Mouse (Mus musculus): ENCODE results near the gene Egfr.

Egfr gene

DNA sequence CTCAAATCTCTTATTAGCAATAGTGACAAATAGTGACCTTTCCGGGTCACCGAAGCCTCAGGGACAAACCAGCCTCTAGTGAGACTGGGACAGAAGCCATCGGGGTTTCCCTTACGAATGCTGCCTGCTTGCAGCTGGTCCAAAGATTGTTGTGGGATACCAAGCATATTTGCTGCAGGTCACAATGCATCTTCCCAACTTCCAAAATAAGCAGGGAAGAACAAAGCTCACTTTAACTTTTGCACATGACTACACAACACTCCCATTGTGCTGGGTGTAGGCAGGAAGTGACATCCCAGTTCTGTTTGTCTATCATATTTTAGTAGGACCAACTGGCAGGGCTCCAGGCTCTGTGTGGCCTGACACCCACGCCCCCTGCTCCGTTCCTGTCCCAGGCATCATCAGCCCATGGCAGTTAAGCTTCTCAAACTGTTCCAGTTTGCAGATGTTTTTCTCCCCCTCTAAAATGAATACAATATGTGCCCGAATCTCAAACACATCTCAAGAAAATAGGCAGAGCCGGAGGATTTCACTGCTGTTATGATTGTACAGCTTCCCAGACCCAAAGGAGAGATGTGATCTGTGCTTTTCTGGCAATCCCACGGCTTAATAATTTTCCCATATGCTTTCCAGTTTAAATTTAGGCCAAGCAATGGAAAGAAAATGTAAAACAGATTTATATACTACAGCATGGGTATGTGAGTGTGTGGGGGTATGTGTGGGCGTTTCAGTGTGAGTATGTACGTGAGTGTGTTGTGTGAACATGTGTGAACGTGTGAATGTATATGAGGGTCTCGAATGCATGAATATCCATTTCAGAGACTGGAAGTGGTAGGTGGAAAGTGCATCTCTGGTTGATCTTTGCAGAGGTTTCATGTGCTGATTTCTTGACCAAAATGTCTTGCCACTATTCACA lies 143.7 kb downstream of the Egfr start:
- DNase-seq (ENCODE audit: low read depth, low spot score), result no peak

- no peak for DNase-seq (ENCODE audit: low read depth, low spot score)
These were observed 145.7 kb downstream of the Egfr start for GRCm38 (mm10) chr11:16897681-16898080.

- no peak for DNase-seq (ENCODE audit: low read depth, low spot score)
These were observed 148.2 kb downstream of the Egfr start for GRCm38 (mm10) chr11:16900182-16900581.

DNA sequence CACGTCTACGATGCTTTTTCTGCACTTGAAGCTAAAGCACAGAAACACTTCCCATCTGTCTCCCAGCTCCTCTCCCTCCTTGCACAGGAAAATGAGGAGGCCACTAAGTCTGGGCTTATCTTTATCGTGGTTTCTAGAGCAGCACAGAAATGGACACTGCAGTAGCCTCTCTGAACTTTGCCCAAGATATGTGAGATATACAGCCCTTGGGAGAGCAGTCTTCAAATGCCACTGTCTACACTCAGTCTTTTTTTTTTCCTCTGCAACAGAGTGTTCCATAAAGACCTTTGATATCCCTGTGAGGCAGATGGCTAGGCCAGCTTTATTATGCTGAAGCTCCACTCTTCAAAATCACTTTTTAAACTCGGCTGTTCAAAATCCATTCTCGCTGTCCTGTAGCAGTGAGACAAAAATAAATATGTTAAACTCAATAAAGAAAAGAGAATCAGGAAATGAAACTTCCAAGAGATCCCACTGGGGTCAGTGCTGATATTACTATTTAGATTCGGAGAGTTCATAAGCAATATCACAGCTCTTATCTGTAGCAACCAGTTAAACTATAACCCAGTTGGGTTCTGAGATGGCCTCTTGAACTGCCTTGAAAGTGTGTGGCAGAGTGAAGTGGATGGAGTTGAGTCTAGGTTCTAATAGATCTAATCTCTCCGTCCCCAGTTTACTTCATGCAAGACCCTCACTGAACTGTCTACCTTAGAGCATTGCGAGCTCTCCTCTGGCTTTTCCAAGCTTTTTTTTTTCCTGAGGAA lies 148.8 kb downstream of the Egfr start:
- no peak for DNase-seq (ENCODE audit: low read depth, low spot score)

DNA sequence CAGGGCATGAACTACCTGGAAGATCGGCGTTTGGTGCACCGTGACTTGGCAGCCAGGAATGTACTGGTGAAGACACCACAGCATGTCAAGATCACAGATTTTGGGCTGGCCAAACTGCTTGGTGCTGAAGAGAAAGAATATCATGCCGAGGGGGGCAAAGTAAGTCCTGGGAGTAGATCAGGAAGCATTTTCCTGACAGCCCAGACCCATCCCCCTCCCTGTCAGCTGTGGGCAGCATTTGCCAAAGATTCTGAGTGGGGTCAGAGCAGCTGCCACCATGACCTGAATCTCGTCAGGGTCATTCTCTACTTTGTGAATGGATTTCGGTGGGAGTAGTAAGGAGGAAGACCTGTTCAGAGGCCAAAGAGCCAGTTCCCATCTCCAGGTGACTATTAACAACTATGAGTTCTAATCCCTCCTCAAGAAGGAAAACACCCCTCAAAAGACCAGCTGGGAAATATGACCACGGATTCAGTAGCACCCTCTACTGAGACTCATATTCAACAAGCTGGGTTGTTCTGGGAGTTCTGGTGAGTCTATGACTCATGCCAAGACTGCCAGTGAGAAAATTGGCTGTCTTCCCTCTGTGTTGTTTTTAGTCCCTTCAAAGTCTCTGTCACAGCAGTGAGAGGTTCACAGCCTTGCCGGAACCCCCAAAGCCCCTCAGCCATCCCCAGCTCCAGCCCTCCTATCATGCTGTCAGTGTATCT lies 152.5 kb downstream of the Egfr start:
- DNase-seq (ENCODE audit: low read depth, low spot score), result no peak

DNA sequence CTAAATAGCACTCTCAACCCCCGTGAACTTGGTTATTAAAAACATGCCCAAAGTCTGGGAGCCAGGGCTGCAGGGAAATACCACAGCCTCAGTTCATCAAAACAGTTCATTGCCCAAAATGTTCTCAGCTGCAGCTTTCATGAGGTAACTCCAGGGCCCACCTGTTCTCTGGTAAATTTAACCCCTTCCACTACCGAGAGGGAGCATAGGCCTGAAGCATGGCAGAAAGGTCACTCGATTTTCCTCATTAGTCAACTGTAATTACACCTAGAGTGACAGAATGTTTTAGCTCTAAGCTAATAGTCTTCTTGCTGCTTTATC lies 153.0 kb downstream of the Egfr start:
- no peak for DNase-seq (ENCODE audit: low read depth, low spot score)

GRCm38 (mm10) chr11:16906530-16906929 lies 154.5 kb downstream of the Egfr start:
- no peak for DNase-seq (ENCODE audit: low read depth, low spot score)

DNA sequence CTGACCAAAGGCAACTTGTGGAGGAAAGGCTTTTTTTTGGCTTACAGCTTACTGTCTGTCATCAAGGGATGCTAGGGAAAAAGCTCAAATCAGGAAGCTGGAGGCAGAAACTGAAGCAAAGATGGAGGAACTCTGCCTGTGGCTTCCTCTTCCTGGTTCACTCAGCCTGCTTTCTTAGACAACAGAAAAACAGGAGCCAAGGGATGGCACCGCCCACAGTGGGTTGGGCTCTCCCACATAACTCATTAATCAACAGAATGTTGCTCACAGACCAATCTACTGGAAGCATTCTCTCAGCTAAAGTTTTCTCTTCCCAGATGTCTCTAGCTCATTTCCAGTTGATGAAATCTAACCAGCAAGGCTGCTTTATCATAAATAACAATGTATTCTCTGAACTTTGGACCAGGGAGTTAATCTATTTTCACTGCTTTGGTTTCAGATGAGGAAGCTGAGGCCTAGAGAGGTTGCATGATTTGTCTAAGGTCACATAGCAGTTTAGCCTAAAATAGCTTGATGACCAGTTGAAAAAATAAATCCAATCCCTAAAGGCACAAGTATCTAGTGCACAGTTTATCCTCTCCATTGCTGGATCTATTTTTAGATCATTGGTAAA lies 155.6 kb downstream of the Egfr start:
- no peak for DNase-seq (ENCODE audit: low read depth, low spot score)

- DNase-seq (ENCODE audit: low read depth, low spot score), result no peak
These were observed 162.8 kb downstream of the Egfr start for GRCm38 (mm10) chr11:16914756-16915155.

- DNase-seq (ENCODE audit: low read depth, low spot score), result no peak
These were observed 163.8 kb downstream of the Egfr start for GRCm38 (mm10) chr11:16915850-16916249.

- DNase-seq (ENCODE audit: low read depth, low spot score), result no peak
These were observed 165.5 kb downstream of the Egfr start for GRCm38 (mm10) chr11:16917512-16917911.

DNA sequence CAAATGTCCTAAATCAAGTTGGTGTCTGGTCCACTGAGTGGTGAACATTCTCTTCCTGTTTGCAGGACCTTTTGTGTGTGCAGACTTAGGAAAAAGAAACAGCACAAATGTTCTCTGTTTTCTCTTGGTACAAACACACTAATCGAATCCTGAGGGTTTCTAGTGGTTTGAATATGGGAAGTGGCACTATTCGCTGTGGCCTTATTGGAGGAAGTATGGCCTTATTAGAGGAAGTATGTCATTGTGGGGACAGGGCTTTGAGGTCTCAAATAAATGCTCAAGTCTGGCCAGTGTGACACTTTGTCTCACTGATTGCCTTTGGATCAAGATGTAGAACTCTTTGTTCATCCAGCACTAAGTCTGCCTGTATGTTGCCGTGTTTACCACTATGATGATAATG lies 180.2 kb downstream of the Egfr start:
- no peak for DNase-seq (ENCODE audit: low read depth, low spot score)

GRCm38 (mm10) chr11:16935577-16936236 lies 183.7 kb downstream of the Egfr start:
- DNase-seq (ENCODE audit: low read depth, low spot score), result no peak

DNA sequence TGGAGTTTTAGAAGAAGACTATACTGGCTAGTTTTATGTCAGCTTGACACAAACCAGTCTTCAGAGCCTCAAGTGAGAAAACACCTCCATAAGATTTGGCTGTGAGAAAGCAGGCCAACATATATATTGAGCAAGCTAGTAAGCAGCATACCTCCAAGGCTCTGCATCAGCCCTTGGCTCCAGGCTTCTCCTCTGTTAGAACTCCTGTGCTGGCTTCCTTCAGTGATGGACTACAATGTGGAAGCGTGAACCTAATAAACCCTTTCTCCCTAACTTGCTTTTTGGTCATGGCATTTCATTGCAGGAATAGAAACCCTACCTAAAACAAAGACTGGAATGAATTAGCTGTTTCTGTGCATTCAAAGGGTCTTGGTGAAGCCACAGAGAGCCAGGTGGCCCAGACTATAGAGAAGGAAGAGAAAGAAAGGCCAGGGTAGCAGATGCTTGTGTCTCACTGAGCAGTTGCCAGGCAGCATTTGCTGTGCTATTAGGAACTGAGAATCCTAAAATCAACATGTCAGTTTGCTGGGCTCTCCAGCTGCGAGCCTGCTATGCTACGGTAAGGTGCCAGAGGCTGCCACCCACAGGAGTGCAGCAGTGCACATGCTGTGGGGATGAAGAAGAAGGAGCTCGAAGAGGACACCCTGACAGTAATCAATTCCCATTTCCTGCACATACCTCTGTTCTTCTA lies 189.2 kb downstream of the Egfr start:
- DNase-seq (ENCODE audit: low read depth, low spot score), result no peak

DNA sequence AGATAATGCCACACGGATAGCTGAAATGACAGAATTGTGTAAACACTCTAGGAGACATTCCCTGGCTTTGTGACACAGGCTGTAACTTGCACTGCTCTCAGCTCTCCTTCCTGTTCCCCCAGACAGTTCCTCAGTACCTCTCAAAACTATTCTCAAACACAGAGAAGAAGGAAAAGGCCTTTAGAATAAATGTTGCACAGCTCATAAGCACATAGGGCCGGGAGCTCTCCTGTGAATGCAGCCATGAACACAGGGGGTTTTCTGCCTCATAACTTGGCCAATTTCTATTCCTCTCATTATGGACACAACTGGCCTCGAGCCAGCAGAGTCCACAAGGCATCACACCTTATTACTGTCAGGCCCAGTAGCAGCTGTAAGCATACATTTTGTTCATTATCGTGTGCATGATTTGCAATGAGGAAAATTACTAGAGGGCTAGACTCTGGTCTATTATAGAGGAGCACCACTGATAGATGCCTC lies 190.0 kb downstream of the Egfr start:
- no peak for DNase-seq (ENCODE audit: low read depth, low spot score)

- no peak for DNase-seq (ENCODE audit: low read depth, low spot score)
These were observed 191.0 kb downstream of the Egfr start for GRCm38 (mm10) chr11:16943016-16943415.

DNA sequence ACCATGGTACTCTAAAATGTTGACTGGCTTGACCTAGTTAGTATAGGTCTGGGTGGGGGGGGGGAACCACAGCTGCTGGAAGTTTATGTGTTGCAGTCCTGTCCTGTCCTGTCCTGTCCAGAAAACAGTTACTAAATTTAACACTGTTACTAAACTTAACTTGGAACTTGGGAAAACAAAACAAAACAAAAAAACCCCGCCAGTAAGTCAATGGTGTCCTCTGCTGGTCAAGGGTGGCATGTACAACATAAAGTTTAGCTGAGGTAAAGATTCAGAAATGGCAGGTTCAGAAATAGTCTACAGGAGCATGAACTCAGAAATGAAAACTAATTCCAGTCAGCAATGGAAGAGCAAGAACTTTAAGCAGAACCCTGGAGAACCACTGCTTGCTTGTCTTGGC lies 196.8 kb downstream of the Egfr start:
- DNase-seq (ENCODE audit: low read depth, low spot score), result no peak

DNA sequence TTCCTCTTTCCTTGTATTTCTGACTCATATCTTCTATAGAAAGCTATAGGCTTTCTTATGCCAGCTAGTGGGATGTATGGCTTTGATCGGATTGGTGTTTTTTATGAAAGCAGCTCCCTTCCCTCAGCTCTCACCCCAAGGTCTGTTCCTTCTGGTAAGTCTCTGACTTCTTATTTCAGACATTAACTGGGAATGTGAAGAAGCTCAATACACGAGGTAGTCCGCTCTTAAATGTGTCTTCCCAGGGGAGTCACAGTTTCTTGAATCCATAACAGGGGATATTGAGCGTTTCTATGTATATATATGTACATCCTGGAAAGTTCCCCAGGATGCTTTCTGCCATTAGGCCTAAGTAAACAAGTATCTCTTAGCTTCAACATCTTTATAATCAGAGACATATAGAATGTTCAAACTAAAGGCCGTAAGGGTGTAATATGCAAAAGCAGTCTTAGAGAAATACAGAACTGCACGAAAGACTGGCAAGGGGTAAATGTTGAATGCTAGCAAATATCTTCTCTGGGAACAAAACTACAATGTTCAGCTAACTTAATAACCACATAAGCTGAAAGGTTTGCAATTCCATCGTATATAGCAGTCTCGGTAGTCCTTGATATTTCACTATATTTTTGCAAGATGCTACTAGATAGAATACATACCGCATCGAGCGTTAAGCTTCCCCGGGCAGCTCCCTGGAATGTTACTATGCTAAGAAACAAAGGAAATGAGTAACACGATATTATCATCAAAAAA lies 198.4 kb downstream of the Egfr start:
- no peak for DNase-seq (ENCODE audit: low read depth, low spot score)

DNA sequence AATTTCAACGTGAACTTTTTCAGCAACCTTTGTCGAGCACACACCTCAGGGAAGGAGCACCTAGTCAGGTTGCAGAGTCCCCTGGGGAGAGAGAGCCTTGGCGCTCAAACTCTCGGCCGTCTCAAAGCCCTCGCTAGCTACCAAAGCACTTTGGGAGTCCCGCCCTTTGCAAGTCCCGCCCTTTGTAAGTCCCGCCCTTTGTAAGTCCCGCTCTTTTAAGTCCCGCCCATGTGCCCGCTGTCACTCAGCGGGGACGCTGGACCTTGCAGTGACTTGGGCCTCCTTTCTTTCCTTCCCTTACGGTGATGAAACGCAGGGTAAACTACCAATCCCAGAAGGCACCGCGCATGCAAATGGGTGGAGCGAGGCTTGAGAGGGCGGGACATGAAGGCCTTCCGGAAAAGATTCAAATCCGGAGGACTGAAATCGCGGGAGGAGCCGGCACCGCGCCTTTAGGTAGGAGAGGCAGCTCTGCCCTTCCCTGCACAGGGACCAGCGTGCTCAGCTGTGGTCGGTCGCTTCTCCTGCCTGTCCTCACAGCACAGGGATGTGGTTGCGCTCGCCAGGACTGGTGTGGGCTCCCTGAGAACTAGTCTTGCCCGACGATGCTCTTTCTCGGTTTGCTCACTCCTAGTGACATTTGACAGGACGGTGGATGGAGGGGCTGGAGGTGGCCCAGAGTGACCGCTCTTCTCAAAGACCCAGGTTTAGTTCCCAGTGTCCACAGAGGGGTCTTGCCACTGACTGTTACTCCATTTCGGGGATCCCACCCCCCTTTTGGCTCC lies 199.2 kb downstream of the Egfr start, which contains the start of gene Fbxo48:
Fbxo48 (plus strand) TSS at position 400 of the 785 bp plus-strand sequence.
- peak; percentile 97 for DNase-seq (ENCODE audit: low read depth, low spot score)

All from WW6 (cell line).